Mouse (Mus musculus) heart, postnatal 4 days (tissue): ENCODE measurements around the gene Gm3633. TPM values are rescaled to one million over a fixed set of nuclear protein-coding genes. Genes with fewer than 3 reads are reported as not detected.
"Not testable (repeated sequence)": the region's sequence is repeated elsewhere in the genome, so short reads cannot be mapped to it uniquely, and the experiment has no call there.

ENCODE experiments used
- DNase-seq: peaks from one replicate; pipeline ENCODE4 v3.0.0; 2021
- microRNA-seq, 2 experiments: library from miRNA; unstranded; fragments of <30 nt; microRNA quantifications; one replicate each; pipeline ENCODE4 v1.2.0; 2021 to 2022
- total RNA-seq, 2 experiments: library from RNA; stranded (reverse); gene quantifications; 2 replicates each; pipeline ENCODE4 v1.2.3; 2021

Gene Gm3633
- total RNA-seq, result not detected

- DNase-seq, result not testable (repeated sequence)
These were observed at the start of gene Gm3633 for GRCm38 (mm10) chr14:42641817-42642216. TSS of gene Gm3633 (minus strand) at chr14:42641917.

- DNase-seq, result not testable (repeated sequence)
These were observed 13.9 kb upstream of the Gm3633 start, which contains the start of gene Gm10378 for GRCm38 (mm10) chr14:42655638-42656037. TSS of gene Gm10378 (plus strand) at chr14:42655938.

GRCm38 (mm10) chr14:42599782-42600181, 41.9 kb downstream of the Gm3633 start, which contains the start of gene Gm17124:
TSS of gene Gm17124 (minus strand) at chr14:42599882.
- not testable (repeated sequence) for DNase-seq

Small RNAs within 50 kb of the gene (microRNA-seq; reads per million reads assigned to microRNA genes)
- gene Gm23620 (0 reads per million in 2 experiments), gene Gm25228 (0 reads per million in 2 experiments)

Other genes starting within 250 kb of the Gm3633 start
- gene Gm8005, start 202.2 kb downstream of the Gm3633 start, total RNA-seq, result not detected
- gene Gm8011, start 178.0 kb downstream of the Gm3633 start, total RNA-seq, result not detected
- not detected for gene Gm8020, start 139.6 kb downstream of the Gm3633 start, total RNA-seq
- gene Gm8024, start 117.6 kb downstream of the Gm3633 start, total RNA-seq, result not detected
- not detected for gene Gm17124, start 42.0 kb downstream of the Gm3633 start, total RNA-seq
- gene Gm10378, start 14.0 kb upstream of the Gm3633 start, total RNA-seq, result not detected
- gene Gm3015, start 126.9 kb upstream of the Gm3633 start, total RNA-seq, result not detected
- not detected for gene Gm10377, start 156.1 kb upstream of the Gm3633 start, total RNA-seq
- gene Gm21977, start 211.6 kb upstream of the Gm3633 start, total RNA-seq, result not detected